Mouse (Mus musculus) frontal cortex, adult (tissue): ENCODE measurements around the gene Sf3b3.

Experiments
- ATAC-seq: cut with Nextera tagmentation; 2 replicates; pipeline ENCODE4 v1.9.2; 2017; ENCODE audit warnings: mild to moderate bottlenecking, moderate library complexity, mixed read lengths; ENCODE audit not compliant: low TSS enrichment

Sf3b3 gene

GRCm38 (mm10) chr8:110775721-110776120, 70.9 kb downstream of the Sf3b3 start:
- ATAC-seq = no peak

GRCm38 (mm10) chr8:110775316-110775715, 71.3 kb downstream of the Sf3b3 start:
- ATAC-seq = no peak

GRCm38 (mm10) chr8:110774725-110775124, 71.9 kb downstream of the Sf3b3 start:
- ATAC-seq = no peak

- no peak for ATAC-seq
Measured at GRCm38 (mm10) chr8:110774047-110774446, 72.5 kb downstream of the Sf3b3 start.

DNA sequence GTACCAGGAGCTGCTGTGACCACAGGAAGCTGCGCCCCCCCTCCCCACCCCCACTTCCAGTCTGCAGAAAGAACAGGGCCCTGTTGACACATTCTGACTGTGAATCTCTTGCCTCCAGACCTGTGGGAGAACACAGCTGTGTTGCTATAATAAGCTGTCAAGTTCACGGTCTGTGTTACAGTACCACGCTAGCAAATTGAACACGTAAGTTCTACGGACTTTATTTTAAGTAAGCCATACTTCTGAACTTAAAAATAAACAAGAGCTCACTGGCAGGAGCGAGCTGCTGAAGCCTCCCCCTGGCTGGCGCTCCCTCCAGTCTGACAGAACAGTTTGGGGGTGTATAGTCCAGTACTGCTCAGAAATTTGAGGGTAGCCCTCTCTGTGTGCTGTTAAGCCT, 74.1 kb downstream of the Sf3b3 start:
- ATAC-seq = peak; percentile 90

GRCm38 (mm10) chr8:110767261-110767660, 79.3 kb downstream of the Sf3b3 start:
- ATAC-seq = no peak

DNA sequence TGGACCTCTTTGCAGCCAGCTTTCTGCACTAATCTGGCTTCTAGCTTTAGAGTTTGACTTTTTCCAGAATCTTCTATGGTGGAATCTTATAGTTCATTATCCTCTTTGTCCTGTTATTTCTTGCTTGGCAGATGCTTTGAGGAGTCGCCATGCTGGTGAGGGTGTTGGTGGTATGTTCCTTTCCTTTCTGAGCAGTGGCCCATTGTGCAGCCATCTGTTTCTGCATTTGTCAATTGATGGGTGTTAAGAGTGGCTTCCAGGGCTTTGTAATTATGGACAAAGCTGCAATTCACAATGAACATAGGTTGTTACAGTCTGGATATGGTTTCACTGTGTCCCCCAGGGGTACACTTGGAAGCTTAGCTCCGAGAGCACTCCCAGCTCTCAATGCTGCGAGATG, 81.9 kb downstream of the Sf3b3 start:
- ATAC-seq = peak; percentile 20; the same call in 1 of the 2 replicates

- no peak for ATAC-seq
Measured at GRCm38 (mm10) chr8:110761988-110762387, 84.6 kb downstream of the Sf3b3 start.

DNA sequence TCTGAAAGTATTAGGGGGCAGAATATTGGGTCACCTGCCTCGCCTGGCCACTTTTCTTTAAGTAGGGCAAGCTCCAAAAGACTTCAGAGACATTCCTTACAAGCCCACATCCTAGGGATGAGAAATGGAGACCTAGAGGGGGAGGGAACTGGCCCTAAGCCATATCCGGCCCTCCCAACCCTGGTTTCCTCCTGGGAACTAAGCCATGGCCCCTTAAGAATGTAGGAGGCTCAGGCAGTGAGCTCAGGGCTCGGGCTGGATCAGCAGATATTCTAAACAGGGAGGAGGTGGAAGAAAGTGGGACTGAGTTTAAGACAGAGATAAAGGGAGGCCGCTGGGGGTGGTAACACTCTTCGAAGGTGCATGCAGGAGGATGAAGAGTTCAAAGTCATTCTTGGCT, 85.4 kb downstream of the Sf3b3 start:
- peak; percentile 64 for ATAC-seq

DNA sequence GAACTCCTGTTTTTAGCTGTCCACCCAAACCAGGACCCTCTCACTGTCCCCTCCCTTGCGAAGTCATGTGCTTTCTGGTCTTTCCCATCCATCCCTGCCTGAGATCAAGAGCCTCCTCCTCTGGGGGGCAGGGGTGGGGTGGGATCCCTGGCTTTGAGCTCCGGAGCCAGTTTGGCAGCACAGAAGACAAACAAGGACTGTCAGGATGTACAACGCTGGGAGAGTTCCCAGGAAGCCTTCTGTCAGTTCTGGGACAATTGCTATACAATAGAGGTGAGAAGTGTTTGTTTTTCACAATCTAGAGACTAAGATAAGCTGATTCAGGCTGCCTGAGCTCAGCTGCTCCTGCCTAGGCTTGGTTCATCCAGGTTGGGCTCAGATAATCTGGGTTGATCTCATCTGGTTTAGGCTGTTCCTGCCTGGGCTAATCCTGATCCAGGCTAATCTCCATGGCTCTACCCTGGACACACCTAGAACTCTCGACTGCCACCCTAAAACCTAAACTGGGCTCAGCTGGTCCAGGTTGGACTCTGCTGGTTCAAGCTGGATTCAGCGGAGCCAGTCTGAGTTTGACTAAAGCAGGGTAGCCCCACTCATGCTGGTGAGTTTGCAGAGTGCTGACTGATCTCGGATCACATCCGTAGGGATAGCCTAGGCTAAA, 86.2 kb downstream of the Sf3b3 start:
- no peak for ATAC-seq
